Mouse (Mus musculus) layer of hippocampus, postnatal 14 days (tissue): ENCODE measurements at regions not wholly inside any gene's neighbourhood (a gene's known extent, or its start where the extent isn't known, plus 50 kb on each side); places are given as distances from the start of the nearest gene placed in this dataset.

Source experiments
- DNase-seq, 2 experiments: peaks; one replicate each; pipeline ENCODE4 v3.0.0; 2021 to 2022; ENCODE audit warnings: low spot score in 2 of 2, mixed read lengths in 1 of 2

DNA sequence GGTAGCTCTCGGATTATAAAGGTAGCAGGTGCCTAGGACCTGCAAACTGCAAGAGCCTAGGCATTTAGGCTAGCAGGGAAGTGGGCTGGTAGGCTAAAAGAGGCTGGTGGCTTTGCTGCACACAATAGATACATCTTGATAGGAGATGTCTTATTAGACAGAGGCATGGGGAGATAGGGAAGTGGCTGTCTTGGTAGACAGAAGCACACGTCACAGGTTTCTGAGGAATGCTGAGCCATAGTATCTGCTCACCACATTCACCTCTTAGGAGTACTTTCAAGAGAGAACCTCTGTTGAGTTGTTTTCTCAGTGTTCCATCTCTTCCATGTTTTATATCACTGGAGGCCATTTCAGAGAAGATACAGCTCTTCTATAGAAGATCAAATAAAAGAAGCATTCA is 89.8 kb upstream of the Fggy start:
- no peak for DNase-seq

DNA sequence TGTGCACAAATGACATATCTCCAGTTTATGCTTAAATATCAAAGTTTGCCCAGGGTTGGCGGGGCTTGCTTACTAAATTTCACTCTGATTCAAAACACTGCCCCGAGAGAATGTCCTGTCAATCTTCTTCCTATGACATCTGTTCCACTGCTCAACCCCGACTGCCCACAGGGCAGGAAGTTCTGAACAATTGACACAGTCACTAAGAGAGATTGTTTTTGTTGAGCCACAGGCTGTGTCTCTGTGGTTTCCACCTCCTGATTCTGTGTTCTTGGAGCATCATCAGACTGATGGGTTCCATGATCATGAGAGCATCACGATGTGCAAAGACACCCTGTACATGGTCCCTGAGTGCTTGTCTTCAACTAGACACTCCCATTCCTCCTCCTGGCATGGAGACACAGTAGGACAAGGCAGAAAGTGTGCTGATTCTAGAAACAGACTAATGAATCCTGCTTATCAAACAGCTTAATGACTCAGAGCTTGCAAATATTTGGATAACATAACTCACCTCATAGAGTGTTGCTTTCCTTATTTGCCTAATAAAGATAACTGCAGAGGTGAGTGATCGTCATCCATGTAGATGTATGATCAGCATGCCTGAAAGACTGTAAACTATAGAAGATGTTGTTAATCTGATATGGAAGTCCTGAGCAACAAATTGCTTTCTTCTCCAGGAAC is 82.4 kb upstream of the Fggy start:
- no peak for DNase-seq

DNA sequence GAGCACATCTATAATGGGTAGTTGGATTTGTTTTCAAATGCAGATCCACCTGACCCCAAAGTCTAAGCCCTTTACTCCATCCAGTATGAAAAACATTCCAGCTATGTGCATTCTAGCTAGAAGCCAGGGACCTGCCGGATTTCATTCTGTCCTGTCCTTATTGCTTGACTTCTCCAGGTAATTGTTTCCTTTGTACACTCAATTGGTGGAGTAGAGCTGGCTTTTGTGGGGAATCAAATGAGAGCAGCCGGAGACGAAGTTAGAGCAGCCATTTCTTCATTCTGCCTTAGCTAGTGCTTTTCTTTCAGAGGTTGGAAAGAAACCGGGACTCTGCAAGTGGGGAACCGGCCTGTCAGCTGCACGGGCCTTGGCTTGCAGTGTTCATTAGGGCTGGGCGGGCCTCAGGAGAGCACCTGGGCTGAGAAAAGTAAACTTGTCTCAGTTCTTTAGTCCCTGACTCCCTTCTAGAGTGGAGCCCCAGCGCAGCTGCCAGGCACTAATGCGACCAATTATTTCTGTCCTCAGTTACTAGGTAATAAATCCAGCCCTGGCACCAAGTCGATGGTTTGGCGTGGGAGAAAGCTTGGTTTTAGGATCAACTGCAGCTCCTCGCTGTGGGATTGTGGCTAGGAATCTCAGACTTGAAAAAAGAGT is 81.1 kb upstream of the Fggy start:
- peak; percentile 14 to 36 for DNase-seq

DNA sequence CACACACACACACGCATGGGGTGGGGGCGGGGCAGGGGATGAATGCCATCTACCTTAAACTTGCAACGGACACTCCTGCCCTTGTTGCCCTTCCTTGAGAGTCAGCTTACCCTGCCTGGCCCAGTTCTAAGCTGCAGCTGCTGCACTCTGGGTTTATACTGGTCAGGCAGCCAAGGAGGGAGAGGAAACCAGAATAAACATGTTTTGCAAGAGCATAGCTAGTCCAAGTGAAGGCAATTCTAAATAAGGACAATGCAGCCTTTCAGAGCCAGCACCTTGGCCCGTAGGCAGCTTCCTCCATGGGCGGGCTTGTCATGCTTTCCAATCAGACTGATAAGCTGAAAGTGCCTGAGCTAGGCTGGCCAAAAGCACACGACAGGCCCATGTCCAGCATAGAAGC is 73.7 kb upstream of the Fggy start:
- DNase-seq: no peak

DNA sequence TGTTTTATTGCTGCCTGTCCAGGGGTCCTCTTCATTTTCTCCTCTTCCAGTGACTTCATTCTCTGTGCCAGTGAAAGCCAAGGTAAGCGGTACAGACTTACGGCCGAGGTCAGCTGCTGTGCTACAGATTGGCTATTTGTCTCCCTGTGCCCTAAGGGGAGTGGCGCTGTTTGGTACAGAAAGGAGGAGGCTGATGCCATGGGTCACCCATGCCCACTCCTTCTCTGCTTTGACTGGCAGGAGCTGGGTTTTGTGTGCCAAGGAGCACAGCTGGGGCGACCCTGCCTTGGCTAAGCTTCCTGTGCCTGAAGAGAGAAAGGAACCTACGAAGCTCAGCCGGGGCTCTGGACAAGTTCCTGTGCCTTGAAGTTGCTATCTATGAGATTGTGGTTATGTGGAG is 70.0 kb upstream of the Fggy start:
- DNase-seq: no peak

DNA sequence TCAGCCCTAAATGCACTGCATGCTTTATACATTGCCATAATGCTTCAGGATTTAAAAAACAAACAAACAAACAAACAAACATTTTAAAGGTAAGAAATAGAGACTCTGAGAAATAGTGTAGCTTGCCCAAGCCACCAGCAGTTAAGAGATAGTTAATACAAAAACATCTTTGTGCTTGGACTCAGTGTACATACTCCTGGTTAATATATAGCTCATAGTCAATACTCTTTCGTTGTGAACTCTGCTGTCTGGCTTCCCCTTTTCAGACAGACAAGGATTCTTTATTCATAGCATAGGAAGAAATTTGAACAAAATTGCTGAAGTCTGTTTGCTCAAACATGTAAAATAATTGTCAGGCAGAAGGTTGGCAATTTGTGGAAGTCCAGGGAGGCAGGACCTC is 69.3 kb upstream of the Fggy start:
- DNase-seq: no peak

DNA sequence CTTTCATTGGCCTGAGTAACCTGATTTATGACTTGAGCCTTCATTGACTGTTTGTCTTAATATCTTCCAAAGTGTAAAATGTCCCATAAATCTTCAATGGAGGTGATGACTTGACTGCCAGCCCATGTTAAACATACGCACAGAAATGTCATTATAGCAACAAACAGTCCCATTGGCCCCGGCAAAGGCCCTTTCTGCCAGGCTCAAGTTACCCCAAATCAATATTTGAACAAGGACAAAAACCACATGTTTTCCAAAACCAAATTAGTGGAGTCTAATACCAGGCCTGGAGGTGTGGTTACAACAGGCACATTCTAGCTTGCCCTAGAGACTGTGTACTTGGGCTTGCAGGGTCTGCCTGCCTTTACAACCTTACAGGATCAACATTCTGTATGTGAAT is 68.2 kb upstream of the Fggy start:
- no peak for DNase-seq

DNA sequence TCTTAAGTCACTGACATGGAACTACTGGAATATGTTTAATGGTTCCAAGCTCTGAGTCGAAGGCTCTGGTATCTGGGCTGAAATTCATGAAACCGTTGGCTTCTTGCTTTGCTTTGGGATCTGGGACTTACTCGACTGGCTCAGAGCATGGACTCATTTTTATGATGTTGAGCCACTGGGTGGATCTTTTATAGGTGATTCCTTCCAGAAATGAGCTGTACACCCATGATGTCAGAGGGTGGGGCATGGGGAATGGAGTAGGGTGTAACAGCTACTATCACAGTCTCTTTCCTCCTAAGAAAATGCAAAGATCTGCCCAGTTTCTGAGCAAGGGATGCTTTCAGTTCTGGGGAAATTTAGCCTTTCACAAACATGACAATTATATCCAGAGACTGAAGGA is 57.0 kb upstream of the Fggy start:
- DNase-seq: no peak

DNA sequence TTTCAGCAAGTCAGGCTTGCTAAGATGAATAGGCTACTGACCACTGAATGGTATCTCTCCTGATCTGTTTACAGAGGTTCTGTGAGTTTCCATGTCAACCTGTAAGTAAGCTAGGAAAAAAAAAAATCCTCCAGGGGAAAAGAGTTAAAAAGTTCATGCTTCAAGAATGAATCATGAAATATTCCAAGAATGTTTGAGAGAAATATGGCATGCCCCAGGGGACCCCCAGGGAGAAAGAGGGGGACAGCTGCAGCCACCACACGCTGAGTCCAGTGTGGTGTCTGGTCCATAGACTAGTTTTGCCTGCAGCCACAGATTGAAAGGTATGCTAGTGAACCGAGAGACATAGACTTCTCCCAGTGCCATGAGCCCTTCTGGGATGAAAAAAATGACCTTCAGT is 56.1 kb upstream of the Fggy start:
- no peak for DNase-seq

DNA sequence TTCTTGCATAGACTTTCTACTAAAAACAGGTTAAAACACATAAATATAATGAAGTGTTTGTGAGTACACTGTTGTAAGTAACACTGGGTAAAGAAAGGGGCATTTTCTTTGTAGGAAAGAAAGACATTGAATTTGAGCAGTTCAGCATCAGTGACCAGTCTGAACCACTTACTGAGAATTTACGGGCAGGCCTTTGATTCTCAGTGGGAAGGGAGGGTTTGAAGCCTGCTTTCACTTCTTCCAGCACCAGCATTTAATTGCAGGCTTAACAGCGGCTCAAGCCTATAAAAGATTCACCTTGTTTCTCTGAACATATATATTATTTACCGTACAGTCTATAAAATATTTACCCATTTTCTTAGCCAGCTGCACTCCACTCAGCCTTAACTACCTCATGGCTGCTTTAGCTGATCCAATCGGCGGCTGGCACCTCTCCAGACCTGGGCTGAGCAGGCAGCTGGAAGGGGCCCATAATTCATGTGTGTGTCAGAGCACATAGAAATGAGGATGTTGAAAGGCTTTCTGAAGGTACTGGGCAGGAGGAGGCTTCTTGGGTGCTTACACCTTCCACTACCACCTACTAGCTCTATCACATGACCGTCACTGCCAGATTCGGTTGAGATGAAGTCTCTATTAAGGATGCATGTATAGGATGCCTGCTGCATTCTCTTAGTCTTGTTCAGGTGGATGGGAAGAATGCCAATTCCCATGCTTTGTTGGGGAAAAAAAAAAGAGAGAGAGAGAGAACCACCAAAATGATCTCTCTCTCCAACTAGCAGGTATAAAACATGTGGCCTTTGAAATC is 50.0 kb upstream of the Fggy start:
- DNase-seq: no peak
